Mouse (Mus musculus) T-cell, adult 2 months (primary cell): ENCODE results near the gene Gm11492.

Source experiments
- DNase-seq: peaks from one replicate; pipeline ENCODE4 v3.0.0; 2022; ENCODE audit warnings: low spot score

The Gm11492 gene

DNA sequence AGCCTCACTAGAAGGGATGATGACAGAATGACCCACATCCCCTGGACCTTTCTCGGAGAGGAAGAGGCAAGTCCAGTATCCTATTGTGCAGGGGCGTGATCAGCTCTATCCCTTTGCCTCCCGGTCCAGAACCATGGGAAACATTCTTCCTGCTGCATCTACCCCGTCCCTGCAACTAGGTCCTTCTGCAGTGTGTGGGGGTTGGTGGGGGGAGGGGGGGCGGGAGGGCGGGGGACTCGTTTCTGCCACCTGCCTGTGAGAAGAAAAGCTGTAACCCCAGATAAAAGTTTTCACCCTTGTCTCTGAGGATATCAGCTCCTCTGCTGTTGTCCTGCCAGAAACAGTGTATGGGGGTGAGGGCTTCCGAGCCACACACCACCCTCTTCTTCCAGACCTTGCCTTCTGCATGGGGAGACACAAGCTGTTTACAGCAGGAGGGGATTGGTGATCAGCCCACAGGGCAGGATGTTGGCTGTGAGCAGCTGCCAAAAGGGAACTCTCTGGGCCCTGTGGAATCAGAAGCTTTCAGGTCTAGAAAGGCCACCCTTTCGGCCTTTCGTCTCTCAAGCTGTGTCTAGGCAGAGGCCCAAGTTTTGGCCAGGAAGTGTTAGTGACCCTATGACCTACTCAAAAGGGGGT lies 12.6 kb downstream of the Gm11492 start:
- DNase-seq = no peak

- DNase-seq = no peak
Observed at GRCm38 (mm10) chr11:87579713-87580112, 13.3 kb downstream of the Gm11492 start.

DNA sequence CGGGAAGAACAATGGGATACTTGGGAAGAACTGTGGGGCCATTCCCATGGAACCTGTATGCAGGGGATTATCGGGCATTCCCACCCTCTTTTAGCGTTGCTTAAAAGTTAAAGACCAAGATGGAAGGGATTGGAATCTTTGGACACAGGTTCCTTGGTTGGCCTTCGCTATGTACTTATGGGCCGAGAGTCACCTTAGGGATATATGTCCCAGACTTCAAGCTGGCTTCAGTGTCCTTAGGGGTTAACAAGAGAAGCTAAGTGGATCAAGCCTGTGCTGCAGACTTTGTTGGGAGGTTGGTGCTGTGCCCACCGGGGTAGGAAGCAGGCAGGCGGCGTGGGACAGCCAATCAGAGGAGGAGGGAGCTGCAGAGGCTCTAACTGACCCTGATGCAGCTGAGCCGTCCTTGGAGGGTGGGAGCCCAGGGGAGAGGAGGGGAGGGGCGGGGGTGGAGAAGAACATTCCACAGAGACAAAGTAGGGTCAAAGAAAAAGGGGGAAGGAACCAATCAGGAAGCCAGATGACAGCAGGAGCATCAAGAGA lies 14.2 kb downstream of the Gm11492 start:
- no peak for DNase-seq

DNA sequence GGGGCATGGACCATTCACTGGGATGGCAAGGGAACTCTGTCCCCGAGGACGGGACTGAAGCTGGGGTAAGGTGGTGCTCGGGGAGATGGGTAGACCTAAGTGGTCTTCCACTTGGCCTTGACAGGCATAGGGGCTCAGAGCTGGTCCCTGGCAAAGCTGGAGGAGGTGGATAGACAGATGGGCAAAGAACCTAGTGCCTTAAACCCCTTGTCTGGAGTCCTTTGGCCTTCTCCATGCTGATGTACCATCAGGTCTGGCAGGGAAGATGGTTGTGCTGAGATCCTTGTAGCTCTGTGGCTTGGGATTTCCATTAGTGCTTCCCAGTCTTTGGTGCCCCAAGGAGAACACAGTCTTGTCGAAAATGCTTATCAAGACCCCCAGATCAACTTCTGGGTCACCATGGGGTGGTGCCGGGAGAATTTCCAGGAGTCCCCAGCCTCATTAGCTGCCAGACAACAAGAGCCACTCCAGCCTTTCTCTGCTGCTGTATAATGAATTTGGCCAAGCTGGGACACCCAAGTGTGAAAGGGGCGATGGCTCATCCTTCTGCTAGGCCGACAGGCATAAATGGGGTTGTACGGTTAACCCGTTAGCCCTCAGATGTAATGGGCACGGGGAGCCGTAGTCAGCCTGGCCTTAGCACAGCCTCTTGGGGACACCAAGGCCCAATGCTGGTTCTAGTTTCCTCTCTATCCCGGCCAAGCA lies 14.9 kb downstream of the Gm11492 start:
- no peak for DNase-seq

- DNase-seq = no peak
Observed at GRCm38 (mm10) chr11:87581933-87582710, 15.7 kb downstream of the Gm11492 start.

GRCm38 (mm10) chr11:87583291-87584034 lies 17.0 kb downstream of the Gm11492 start:
- no peak for DNase-seq

DNA sequence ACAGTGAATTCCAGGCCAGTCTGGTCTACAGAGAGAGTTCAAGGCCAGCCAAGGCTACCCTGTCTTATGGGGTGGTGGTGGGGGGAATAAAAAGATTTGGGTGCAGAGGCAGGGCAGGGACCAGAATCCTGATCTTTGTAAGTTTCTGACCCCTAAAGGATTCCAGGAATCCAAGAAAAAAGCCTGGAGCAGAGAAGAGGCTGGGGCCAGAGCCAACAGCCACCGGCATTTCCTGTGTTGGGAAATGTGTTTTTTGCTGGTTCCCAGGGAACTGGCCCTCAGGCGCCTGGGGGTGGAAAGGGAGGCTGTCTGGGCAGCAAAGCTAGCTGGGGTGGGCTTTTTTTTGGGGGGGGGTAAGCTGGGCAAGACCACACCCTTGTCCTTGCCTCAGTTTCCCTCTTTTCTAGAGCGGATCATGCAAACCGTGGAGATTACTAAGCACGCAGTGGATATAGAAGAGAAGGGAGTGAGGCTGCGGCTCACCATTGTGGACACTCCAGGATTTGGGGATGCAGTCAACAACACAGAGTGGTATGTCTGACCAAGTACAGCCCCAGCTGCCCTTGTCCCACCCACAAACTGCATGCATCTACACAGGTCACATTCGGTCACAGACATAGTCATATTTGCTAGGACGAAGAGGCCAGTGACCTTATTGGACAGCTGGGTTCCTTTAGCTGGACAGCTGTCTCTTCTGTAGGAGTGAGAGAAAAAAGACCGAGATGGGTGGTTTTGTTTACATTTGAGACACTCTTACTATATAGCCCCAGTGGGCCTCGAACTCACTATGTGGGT lies 18.5 kb downstream of the Gm11492 start:
- no peak for DNase-seq

DNA sequence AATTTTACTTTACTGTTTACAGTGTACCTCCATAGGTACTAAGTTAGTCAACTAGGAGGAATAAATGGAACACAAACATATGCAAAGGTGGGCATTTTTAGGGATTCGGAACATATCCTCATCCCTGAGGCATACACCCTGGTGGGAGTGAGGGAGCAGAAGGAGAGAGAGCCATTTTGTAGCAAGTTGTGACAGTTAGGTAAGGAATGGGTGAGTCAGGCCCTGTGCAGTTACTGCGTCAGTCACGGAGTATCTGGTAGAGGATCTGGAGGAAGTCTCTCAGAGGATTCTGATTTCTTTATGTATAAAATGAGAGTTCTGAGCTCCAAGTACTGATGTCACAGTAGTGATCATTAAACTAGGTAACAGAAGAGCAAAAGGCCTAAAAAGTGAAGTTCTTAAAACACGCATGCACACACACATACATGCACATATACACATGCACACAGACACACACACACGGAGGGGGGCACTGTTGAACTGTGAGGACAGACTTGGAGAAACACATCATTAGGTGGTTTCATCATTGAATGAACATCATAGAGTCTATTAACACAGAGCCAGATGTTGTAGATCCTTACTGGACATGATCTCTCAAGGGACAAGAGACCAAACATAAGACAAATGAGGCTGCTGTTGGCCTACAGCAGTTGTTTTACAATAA lies 20.9 kb downstream of the Gm11492 start:
- DNase-seq = no peak

- no peak for DNase-seq
Observed at GRCm38 (mm10) chr11:87589605-87590004, 23.2 kb downstream of the Gm11492 start.

GRCm38 (mm10) chr11:87590841-87591525 lies 24.5 kb downstream of the Gm11492 start:
- peak; percentile 14 for DNase-seq

DNA sequence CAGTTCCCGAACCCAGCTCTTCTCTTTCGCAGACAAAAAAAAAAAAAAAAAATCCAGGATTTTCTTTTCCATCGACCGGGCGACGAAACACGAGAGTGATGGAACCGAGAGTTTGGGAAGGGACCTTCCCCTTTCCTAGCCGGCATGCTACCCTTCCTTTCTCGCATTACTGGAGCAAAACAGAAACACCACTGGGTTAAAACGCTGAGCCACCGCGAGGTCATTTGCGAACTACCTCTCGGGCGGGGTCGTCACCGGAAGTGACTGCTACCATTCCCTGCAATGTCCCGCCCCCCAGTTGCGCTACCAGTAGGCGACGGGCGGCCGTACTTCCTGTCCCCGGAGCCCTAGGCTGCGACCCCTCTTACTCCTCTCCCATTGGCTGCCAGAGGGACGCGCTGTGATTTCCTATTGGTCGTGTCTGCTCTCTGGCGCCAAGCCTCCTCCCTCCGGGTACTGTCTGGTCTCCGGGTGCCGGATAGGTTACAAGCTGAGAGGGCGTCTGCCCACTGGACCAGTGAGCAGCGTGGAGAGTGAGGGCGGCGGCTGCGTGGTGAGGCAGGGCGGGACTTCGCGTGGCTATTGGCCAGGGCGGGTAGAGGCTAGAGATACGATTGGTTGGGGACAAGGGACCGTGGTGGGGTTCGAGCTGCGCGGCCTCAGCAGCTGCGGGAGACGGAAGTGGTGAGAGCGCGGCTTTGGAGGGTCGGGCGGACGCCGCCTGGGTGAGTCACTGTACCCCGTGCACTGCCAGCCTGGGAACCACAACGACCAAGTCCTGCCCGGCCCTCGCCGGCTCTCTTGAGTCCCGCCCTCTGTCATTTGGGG lies 25.3 kb downstream of the Gm11492 start, which contains the start of gene Mtmr4:
Mtmr4 (plus strand) TSS at position 637 of the 828 bp plus-strand sequence.
- DNase-seq = peak; percentile 100

GRCm38 (mm10) chr11:87592354-87592695 lies 25.9 kb downstream of the Gm11492 start:
- DNase-seq = no peak

DNA sequence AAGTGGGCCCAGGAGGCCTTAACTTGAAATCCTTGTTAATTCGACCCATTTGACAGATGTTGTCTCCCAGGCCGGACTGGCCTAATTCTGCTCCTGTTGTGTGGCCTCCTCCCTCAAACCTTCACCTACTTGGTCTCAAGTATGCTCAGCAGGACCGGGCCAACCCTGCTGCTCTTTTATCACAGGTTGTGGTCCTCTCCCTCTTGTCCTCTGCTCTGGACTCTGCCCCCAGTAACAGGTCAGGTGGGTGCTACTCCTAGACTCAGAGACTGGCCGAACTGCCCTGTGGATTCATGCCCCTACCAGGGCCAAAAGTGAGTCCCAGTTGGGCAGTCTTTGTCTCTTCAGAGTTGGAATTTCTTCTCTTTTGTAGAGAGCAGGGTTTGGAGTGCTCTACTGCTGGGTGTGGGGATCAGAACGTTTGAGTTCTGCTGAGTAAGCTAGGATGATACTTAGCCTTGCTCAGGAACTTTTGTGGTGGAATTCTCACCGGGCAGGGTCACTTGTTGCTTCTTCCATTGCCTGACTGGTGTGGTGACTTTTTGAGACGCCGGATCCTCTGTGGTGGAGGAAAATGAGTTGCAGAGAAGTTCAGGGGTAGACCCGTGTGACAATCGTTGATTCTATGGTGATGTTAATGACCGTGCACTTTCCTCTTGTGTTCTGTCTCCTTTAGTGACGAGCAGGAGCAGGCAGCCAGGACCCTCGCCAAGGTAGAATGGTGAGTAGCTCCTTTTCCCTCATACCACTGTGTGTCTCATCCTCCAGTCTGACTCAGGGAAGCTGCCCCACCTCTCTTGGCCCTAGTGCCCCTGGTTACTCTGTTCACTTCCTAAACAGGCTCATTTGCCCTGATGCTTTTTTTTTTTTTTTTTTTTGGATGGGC lies 26.5 kb downstream of the Gm11492 start:
- no peak for DNase-seq

DNA sequence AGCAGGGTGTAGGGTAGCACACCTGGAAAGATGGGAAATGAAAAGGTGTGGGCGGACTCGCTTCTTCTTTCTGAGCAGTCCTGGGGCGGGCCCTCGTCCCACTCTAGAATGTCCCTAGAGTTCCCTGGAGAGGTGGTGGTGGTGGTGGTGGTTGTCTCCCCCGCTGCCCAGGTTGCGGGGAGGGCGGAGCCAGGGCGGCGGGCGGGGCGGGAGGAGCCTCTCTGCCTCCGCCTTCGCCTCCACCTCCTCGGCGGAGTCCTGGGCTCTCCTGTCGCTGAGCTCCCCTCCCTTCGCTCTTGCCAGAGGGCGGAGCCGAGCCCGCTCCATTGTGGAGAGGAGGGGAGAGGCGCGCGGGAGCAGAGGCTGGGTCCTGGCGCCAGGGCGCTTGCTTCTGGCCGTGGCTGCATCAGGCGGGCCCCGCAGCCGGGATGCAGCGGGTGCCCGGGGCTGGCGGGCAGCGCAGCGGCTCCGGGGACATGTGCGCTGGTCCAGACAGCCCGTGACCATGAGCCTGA lies 28.9 kb downstream of the Gm11492 start:
- DNase-seq = peak; percentile 56

- DNase-seq = no peak
Observed at GRCm38 (mm10) chr11:87595976-87596375, 29.5 kb downstream of the Gm11492 start.

- DNase-seq = no peak
Observed at GRCm38 (mm10) chr11:87596492-87596891, 30.0 kb downstream of the Gm11492 start.

GRCm38 (mm10) chr11:87597061-87597460 lies 30.6 kb downstream of the Gm11492 start:
- no peak for DNase-seq
